Mouse (Mus musculus) heart, embryonic 10.5 days (tissue): ENCODE measurements around the gene Hfm1. TPM values are rescaled to one million over a fixed set of nuclear protein-coding genes. Genes with fewer than 3 reads are reported as not detected.
A peak's percentile ranks its signal among the peaks of the same experiment; 100 is the strongest.

Source experiments
- DNase-seq: peaks from one replicate; pipeline ENCODE4 v3.0.0-alpha.2; 2017; ENCODE audit warnings: low spot score
- H3K27ac ChIP-seq: fragments of 300-500 bp; sonication (generic); 2 replicates; pipeline ENCODE4 v1.5.1; 2016; ENCODE audit warnings: mild to moderate bottlenecking
- H3K27me3 ChIP-seq: fragments of 300-500 bp; sonication (generic); 2 replicates; pipeline ENCODE4 v1.6.1; 2016; ENCODE audit warnings: mild to moderate bottlenecking; ENCODE audit not compliant: poor library complexity, insufficient read depth, severe bottlenecking
- H3K36me3 ChIP-seq: fragments of 300-500 bp; sonication (generic); 2 replicates; pipeline ENCODE4 v1.6.1; 2016; ENCODE audit warnings: mild to moderate bottlenecking, moderate library complexity
- H3K4me1 ChIP-seq: fragments of 300-500 bp; sonication (generic); 2 replicates; pipeline ENCODE4 v1.6.1; 2016; ENCODE audit warnings: mild to moderate bottlenecking
- H3K4me3 ChIP-seq: fragments of 300-500 bp; sonication (generic); 2 replicates; pipeline ENCODE4 v1.5.1; 2016; ENCODE audit warnings: mild to moderate bottlenecking, moderate library complexity
- H3K9me3 ChIP-seq: fragments of 300-500 bp; sonication (generic); 2 replicates; pipeline ENCODE4 v1.6.1; 2016; ENCODE audit warnings: mild to moderate bottlenecking, moderate library complexity
- WGBS: fragments of 180-500 bp; shearing (Covaris S2); methylation state at CpG from one replicate; pipeline ENCODE4 v1.1.7; 2016; 5-methylcytosine and 5-hydroxymethylcytosine counted together
- polyA plus RNA-seq: library from polyadenylated mRNA; unstranded; fragments of >200 nt; fragmentation: Nextera tagmentation; extraction: Ambion mirVana; gene quantifications from 2 replicates; pipeline ENCODE4 v1.2.1, GENCODE M21; 2016

Gene Hfm1
- polyA plus RNA-seq: 1.4 TPM in 2 replicates

- Histone ChIP-seq H3K9me3 (no peaks in the 10 kb centered on the region), H3K4me3 (peak within 1 kb of the TSS; percentile 87), H3K27ac (peak within 1 kb of the TSS; percentile 94), H3K4me1 (0 out of 2 replicates have a peak, but pooled peaks cover 2% of the 10 kb centered on the region), H3K36me3 (no peaks in the 10 kb centered on the region), H3K27me3 (no peaks in the 10 kb centered on the region)
- 1% methylated on average over 61 of the region's 76 CpGs for WGBS
- peak; percentile 77 for DNase-seq
These were observed at the start of gene Hfm1 for GRCm38 (mm10) chr5:106925488-106926368. TSS of gene Hfm1 (minus strand) at chr5:106926321.

- no peak for DNase-seq
- H3K27me3 ChIP-seq: no peaks in the 10 kb centered on the region
- no peak overlapping the region for H3K27ac ChIP-seq
- H3K4me1 ChIP-seq: no peaks in the 10 kb centered on the region
- 88% methylated on average over 7 of the region's 7 CpGs for WGBS
- no peak overlapping the region for H3K4me3 ChIP-seq
- peaks cover 90% of the 10 kb centered on the region for H3K36me3 ChIP-seq
- no peaks in the 10 kb centered on the region for H3K9me3 ChIP-seq
These were observed 47.8 kb upstream of the Hfm1 start for GRCm38 (mm10) chr5:106973883-106974282.

- no peaks in the 10 kb centered on the region for H3K9me3 ChIP-seq
- WGBS: 90% methylated on average over 1 of the region's 1 CpGs
- H3K27ac ChIP-seq: no peak overlapping the region
- no peak for DNase-seq
- H3K4me1 ChIP-seq: peaks cover 17% of the 10 kb centered on the region
- no peak overlapping the region for H3K4me3 ChIP-seq
- peaks cover 49% of the 10 kb centered on the region for H3K36me3 ChIP-seq
- H3K27me3 ChIP-seq: no peaks in the 10 kb centered on the region
These were observed 41.5 kb upstream of the Hfm1 start for GRCm38 (mm10) chr5:106967578-106967977.

- no peak overlapping the region for H3K4me3 ChIP-seq
- peaks cover 17% of the 10 kb centered on the region for H3K4me1 ChIP-seq
- 94% methylated on average over 3 of the region's 3 CpGs for WGBS
- H3K27me3 ChIP-seq: no peaks in the 10 kb centered on the region
- no peak overlapping the region for H3K27ac ChIP-seq
- H3K36me3 ChIP-seq: peaks cover 39% of the 10 kb centered on the region
- no peak for DNase-seq
- no peaks in the 10 kb centered on the region for H3K9me3 ChIP-seq
These were observed 40.3 kb upstream of the Hfm1 start for GRCm38 (mm10) chr5:106966443-106966842.

- Histone ChIP-seq H3K27me3 (no peaks in the 10 kb centered on the region), H3K4me1 (peaks cover 17% of the 10 kb centered on the region), H3K9me3 (no peaks in the 10 kb centered on the region), H3K4me3 (peak overlapping the region; percentile 83), H3K36me3 (peaks cover 20% of the 10 kb centered on the region), H3K27ac (peak overlapping the region; percentile 96)
- no peak for DNase-seq
- WGBS: under 1% methylated on average over 41 of the region's 41 CpGs
These were observed 38.4 kb upstream of the Hfm1 start for GRCm38 (mm10) chr5:106964513-106965014.

- peak within 1 kb of the TSS; percentile 96 for H3K27ac ChIP-seq
- peak; percentile 97 for DNase-seq
- no peaks in the 10 kb centered on the region for H3K27me3 ChIP-seq
- WGBS: 6% methylated on average over 54 of the region's 54 CpGs
- H3K36me3 ChIP-seq: peaks cover 13% of the 10 kb centered on the region; the same call in 1 of the 2 replicates
- peaks cover 17% of the 10 kb centered on the region for H3K4me1 ChIP-seq
- peak within 1 kb of the TSS; percentile 83 for H3K4me3 ChIP-seq
- H3K9me3 ChIP-seq: no peaks in the 10 kb centered on the region
These were observed 37.7 kb upstream of the Hfm1 start, which contains the start of gene Cdc7 for GRCm38 (mm10) chr5:106963584-106964512. TSS of gene Cdc7 (plus strand) at chr5:106964322.

GRCm38 (mm10) chr5:106960451-106960850, 34.3 kb upstream of the Hfm1 start:
- Histone ChIP-seq H3K27me3 (no peaks in the 10 kb centered on the region), H3K36me3 (no peaks in the 10 kb centered on the region), H3K9me3 (no peaks in the 10 kb centered on the region), H3K4me3 (no peak overlapping the region), H3K4me1 (peaks cover 16% of the 10 kb centered on the region), H3K27ac (no peak overlapping the region)
- DNase-seq: no peak
- 75% methylated on average over 2 of the region's 2 CpGs for WGBS

GRCm38 (mm10) chr5:106959031-106959430, 32.9 kb upstream of the Hfm1 start:
- no peaks in the 10 kb centered on the region for H3K27me3 ChIP-seq
- no peaks in the 10 kb centered on the region for H3K9me3 ChIP-seq
- H3K4me1 ChIP-seq: peaks cover 3% of the 10 kb centered on the region; the same call in 1 of the 2 replicates
- 77% methylated on average over 3 of the region's 3 CpGs for WGBS
- no peak overlapping the region for H3K27ac ChIP-seq
- DNase-seq: no peak
- H3K36me3 ChIP-seq: no peaks in the 10 kb centered on the region
- H3K4me3 ChIP-seq: no peak overlapping the region

- no peak for DNase-seq
- no peak overlapping the region for H3K27ac ChIP-seq
- 44% methylated on average over 3 of the region's 3 CpGs for WGBS
These were observed 30.3 kb upstream of the Hfm1 start for GRCm38 (mm10) chr5:106956467-106956866.

GRCm38 (mm10) chr5:106948683-106949082, 22.6 kb upstream of the Hfm1 start:
- Histone ChIP-seq H3K27me3 (no peaks in the 10 kb centered on the region), H3K9me3 (no peaks in the 10 kb centered on the region), H3K4me3 (no peak overlapping the region), H3K27ac (no peak overlapping the region), H3K36me3 (no peaks in the 10 kb centered on the region), H3K4me1 (no peaks in the 10 kb centered on the region)
- peak; percentile 24 for DNase-seq
- WGBS: 74% methylated on average over 6 of the region's 6 CpGs

More at GRCm38 (mm10) chr5:106956467-106956866, 30.3 kb upstream of the Hfm1 start:
- no peaks in the 10 kb centered on the region for H3K36me3 ChIP-seq
- no peaks in the 10 kb centered on the region for H3K27me3 ChIP-seq
- H3K4me3 ChIP-seq: no peak overlapping the region
- H3K9me3 ChIP-seq: no peaks in the 10 kb centered on the region
- H3K4me1 ChIP-seq: no peaks in the 10 kb centered on the region

- Histone ChIP-seq H3K27ac (no peak overlapping the region), H3K4me3 (no peak overlapping the region), H3K27me3 (no peaks in the 10 kb centered on the region), H3K4me1 (no peaks in the 10 kb centered on the region), H3K9me3 (no peaks in the 10 kb centered on the region), H3K36me3 (no peaks in the 10 kb centered on the region)
- no peak for DNase-seq
- 73% methylated on average over 4 of the region's 4 CpGs for WGBS
These were observed 20.2 kb upstream of the Hfm1 start for GRCm38 (mm10) chr5:106946342-106946741.

GRCm38 (mm10) chr5:106927996-106928395, 1.9 kb upstream of the Hfm1 start:
- H3K36me3 ChIP-seq: no peaks in the 10 kb centered on the region
- H3K27ac ChIP-seq: no peak overlapping the region
- DNase-seq: no peak
- 43% methylated on average over 4 of the region's 4 CpGs for WGBS
- H3K9me3 ChIP-seq: no peaks in the 10 kb centered on the region
- no peaks in the 10 kb centered on the region for H3K27me3 ChIP-seq
- H3K4me3 ChIP-seq: no peak overlapping the region
- H3K4me1 ChIP-seq: 0 out of 2 replicates have a peak, but pooled peaks cover 2% of the 10 kb centered on the region
